Mouse (Mus musculus) gastrocnemius, postnatal 4 days (tissue): ENCODE data around the gene Galnt11. TPM values are rescaled to one million over a fixed set of nuclear protein-coding genes. Genes with fewer than 3 reads are reported as not detected.
"Not testable (repeated sequence)": the region's sequence is repeated elsewhere in the genome, so short reads cannot be mapped to it uniquely, and the experiment has no call there.

Experiments
- DNase-seq, 2 experiments: peaks; one replicate each; pipeline ENCODE4 v3.0.0; 2021 to 2022; ENCODE audit warnings: low spot score in 2 of 2, mixed read lengths in 2 of 2
- long read RNA-seq, 2 experiments: library from polyadenylated mRNA; stranded (forward); transcript quantifications; one replicate each; pipeline ENCODE4 v2.0.0; 2021
- total RNA-seq, 2 experiments: library from RNA; stranded (reverse); gene quantifications; 2 replicates each; pipeline ENCODE4 v1.2.3; 2021

Galnt11 gene
- total RNA-seq, result 10 to 100 TPM; 22.9 to 25.3 TPM
- long read RNA-seq, experiment 1, transcript Galnt11-201 (12 exons, 2,552 nt), result major isoform, 38 of 54 reads
- long read RNA-seq, experiment 1, partial matches to known transcripts, result 3 of 54 reads
- long read RNA-seq, experiment 1, other reads (novel, unspliced or antisense), result 13 of 54 reads
- long read RNA-seq, experiment 2, transcript Galnt11-201 (12 exons, 2,552 nt), result major isoform, 54 of 71 reads
- long read RNA-seq, experiment 2, partial matches to known transcripts, result 5 of 71 reads
- long read RNA-seq, experiment 2, other reads (novel, unspliced or antisense), result 12 of 71 reads

DNA sequence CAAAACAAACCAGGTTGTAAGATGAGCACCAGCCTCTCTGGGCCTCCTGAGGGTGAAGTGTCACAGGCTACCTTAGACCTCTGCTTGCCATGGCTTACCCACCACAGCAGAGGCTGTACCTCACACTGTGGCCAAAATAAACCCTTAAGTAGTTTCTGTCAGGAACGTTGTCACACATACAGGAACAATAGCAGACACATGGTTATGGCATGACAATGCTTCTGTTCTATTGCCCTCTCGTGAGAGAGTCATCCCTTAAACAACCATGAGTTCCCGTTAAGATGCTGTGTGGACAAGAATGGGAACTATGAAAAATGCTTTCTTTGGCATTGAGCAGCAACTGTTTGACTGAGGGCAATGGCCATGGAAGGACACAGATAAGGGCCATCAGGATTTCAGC, at the start of gene Galnt11:
TSS of gene Galnt11 (plus strand) at position 301 of the 400 bp plus-strand sequence.
- DNase-seq, result no peak

DNA sequence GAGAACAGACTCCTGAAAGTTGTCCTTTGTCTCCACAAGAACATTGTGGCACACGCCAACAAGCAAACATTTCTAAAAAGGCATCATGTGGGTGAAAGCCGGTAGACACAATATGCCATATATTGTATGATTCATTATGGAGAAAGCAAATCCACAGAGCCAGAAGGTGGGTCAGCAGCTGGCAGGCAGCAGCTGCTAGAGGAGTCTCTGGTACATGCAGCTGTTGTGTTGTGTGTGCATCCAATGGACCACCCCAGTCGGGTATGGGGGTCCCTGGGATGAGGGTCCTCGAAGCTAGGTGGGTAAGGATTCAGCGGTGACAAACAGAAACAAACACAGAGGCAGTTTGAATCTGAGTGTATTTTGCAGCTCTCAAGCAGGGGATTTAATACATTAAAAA, 43.8 kb upstream of the Galnt11 start:
- DNase-seq, result not testable (repeated sequence)

- DNase-seq, result not testable (repeated sequence)
Observed at GRCm38 (mm10) chr5:25178543-25178942, 43.2 kb upstream of the Galnt11 start.

- no peak for DNase-seq
Observed at GRCm38 (mm10) chr5:25179284-25179683, 42.4 kb upstream of the Galnt11 start.

GRCm38 (mm10) chr5:25179936-25180488, 41.7 kb upstream of the Galnt11 start:
- DNase-seq, result no peak

DNA sequence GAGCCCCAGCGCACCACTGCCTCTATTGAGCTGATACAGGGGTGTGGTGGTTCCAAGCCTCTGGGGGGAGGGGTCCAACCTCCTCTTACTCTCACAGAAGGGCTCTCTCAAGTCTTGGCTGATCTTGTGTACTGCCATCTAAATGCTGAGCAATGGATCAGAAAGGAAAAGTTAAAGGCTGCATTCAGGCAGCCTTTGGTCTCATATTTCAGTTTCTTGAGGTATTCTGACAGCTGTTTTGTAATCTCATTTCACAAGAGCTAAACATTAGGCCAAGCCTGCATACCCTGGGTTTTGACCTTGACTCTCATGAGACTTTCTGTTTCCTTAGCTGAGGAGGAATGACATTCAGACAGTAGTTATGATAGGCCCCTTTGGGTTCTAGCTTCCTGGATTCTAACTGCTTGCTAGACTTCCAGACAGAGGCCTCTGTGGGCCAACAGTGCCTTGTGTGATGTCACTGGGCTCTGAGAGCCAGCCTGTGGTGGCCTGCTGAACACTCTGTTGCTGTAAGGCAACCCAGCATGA, 40.6 kb upstream of the Galnt11 start, which contains the start of gene Galntl5:
TSS of gene Galntl5 (plus strand) at position 457 of the 528 bp plus-strand sequence.
- DNase-seq, result no peak

DNA sequence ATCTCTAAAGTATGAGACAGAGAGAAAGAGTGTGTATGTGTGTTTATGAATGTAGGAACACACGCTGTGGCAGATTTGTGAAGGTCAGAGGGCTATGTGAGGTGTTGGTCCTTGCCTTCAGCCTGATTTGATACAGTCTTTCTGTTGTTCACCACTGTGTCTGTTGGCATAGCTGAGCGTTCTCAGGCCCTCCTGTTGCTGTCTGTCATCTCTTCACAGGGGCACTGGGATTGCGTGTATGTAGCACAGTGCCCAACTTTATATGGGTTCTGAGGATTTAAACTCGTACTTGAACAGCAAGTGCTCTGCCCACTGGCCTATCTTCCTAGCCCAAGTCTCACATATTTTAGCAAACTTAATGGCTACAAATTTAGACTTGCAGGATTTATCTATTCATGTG, 38.1 kb upstream of the Galnt11 start:
- peak in 1 of 2 experiments; percentile 16 for DNase-seq

DNA sequence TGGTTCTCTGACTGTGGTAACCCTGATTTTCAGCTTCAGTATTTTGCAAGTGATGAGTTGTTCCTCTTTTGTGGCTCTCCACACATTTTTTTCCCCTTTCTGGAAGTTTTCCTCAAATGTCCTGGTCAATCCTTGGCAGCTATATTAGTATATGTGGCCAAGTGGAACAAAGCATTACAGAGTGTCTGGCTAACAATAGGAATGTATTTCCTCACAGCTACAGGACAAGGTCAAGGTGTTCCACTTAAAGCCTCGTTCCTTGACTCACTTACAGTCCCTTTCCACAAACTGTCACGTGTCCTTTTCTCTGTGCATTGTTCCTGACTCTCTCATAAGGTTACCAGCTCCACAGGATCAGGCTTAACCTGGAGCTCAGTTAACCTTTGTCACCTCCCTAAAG, 37.1 kb upstream of the Galnt11 start:
- no peak for DNase-seq

DNA sequence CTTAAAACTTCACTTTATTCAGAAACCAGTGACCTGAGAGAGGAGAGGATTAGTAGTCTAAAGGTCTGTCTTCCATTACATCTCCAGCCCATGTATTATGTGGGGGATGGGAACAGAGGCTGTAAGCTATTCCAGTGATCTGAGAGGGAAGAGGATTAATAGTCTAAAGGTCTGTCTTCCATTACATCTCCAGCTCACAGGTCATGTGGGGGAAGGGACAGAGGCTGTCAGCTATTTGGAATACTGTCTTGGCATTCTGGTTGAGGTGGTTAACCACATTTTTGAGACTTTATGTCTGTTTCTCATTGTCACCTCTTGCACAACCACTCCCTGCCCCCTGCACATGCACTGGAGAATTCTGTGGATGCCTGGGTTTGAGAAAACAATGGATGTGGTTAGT, 34.0 kb upstream of the Galnt11 start:
- no peak for DNase-seq

GRCm38 (mm10) chr5:25188802-25189201, 32.9 kb upstream of the Galnt11 start:
- peak in 1 of 2 experiments; percentile 12 for DNase-seq

DNA sequence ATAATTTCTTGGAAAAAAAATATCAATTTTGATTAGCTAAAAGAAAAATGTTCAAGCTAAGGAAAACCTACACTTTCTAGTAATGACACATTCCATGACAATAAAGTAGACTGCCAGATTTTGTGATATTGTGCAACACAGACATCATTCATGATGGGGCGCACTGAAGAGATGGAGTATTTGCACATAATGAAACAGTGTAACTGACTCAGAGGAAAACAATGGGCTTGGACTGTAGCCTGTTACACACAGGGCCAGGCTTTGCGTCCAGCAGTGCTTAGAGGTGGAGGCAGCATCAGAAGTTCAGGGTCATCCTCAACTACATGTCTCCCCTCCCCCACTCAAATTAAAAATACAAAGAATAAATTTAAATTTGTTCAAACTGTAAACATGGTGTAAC, 31.2 kb upstream of the Galnt11 start:
- DNase-seq, result no peak

- DNase-seq, result no peak
Observed at GRCm38 (mm10) chr5:25211872-25212271, 9.8 kb upstream of the Galnt11 start.

- not testable (repeated sequence) for DNase-seq
Observed at GRCm38 (mm10) chr5:25213216-25213615, 8.5 kb upstream of the Galnt11 start.

- DNase-seq, result no peak
Observed at GRCm38 (mm10) chr5:25215006-25215405, 6.7 kb upstream of the Galnt11 start.

DNA sequence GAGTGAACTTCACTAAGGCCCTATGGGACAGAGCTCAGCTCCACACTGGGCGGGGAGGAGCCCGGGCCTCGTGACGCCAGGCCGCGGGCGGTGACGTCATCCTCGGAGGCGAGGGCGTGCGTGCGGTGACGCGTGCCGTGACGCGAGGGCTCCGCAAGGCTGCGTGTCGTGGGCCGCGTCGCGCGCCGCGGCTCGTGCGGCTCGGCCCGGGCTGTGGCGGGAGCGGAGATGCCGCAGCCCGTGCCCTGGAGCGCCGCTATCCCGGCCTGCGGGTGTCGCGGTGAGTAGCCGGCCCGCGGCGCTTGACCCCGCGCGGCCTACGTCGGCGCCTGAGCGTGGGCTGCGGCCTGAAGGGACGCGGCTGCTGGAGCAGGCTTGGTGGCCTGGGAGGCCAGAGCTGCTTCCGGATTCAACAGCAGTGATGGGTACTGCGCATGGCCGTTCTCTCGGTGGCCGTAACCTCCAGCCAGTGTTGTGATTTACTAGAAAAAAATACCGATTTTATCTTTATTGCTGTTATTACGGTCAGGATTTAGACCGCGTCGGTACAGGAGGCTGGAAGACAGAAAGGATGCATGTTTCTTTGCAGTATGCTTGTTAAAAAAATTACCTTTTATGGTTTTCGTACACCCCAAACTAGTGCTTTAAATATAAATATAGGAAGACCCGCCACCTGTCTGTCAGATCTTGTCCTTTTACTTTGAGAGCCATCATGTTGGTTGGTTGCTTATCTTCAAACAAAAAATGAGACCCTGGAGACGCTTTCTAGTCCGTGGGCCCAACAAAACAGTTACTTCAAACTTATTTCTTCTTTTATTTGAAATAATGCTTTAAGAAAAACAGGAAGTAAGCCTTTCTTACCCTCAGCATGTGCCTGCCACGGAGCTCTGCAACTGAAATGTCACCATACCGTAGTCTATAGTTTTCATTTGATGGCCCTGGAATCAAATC, 1.3 kb downstream of the Galnt11 start, which contains the start of gene E130116L18Rik:
TSS of gene E130116L18Rik (minus strand) at position 402 of the 951 bp plus-strand sequence.
- DNase-seq, result peak; percentile 82 to 88

- DNase-seq, result not testable (repeated sequence)
Observed at GRCm38 (mm10) chr5:25224377-25224776, 2.7 kb downstream of the Galnt11 start.

DNA sequence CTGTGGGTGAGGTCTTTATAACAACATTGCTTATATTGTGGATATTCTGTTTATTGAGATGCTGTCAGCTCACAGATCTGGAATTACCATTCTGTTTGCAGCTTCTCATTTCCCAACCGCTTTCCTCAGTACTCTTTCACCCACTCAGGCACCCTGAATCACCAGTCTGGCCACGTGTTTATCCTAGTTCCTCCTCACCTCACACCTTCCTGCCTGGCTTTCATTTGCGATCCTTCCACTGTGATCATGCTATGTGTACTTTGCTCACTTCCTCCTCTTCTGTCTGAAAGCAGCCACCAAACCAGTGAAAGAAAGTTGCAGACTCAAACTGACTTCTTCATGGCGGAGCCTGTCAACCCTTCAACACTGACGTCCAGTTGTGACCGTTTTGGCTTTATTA, 21.4 kb downstream of the Galnt11 start:
- DNase-seq, result no peak

GRCm38 (mm10) chr5:25245806-25246472, 24.2 kb downstream of the Galnt11 start:
- DNase-seq, result no peak

GRCm38 (mm10) chr5:25246473-25246865, 24.8 kb downstream of the Galnt11 start:
- DNase-seq, result no peak

DNA sequence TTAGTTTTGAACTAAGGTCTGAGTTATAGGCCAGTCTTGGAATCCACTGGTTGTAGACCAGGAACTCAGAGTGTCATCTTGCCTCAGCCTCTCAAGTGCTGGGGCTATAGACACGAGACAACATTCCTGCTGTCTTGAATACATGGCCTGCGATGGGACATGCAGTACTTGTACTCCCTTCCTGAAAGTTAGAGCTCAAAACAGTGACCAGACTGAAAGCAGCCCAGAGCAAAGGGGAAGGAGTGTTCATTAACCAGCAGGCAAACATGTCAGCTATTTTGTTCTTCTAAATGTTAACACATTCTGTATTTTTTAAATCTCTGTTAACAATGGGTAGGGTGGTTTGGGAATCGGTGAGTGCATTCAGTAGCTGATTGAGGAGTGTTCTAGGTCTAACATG, 25.3 kb downstream of the Galnt11 start:
- no peak for DNase-seq

DNA sequence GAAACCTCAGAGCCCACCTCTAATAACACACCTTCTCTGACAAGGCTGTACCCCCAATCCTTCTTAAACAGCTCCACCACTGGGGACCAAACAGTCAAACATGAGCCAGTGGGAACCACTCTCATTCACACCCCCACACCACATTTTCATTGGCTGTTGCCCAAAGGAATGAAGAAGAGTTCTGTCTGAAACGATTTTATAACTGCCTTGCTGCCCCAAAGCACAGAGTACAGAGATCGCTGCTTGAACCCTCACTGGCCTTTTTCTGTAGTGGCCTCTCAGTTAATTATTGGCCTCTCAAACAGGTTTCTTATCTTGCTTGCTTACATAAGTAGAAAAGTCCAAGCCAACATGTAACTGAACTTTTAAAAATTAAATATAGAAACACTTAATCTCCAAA, 30.7 kb downstream of the Galnt11 start:
- no peak for DNase-seq
